Mouse (Mus musculus) liver, postnatal 0 days (tissue): Measurements from ENCODE around the gene Vezf1. TPM values are rescaled to one million over a fixed set of nuclear protein-coding genes. Genes with fewer than 3 reads are reported as not detected.

Experiments
- ATAC-seq: fragments of 200-750 bp; cut with Nextera tagmentation; 2 replicates; pipeline ENCODE4 v1.8.0; 2017; ENCODE audit warnings: mild to moderate bottlenecking, moderate library complexity
- DNase-seq: peaks from one replicate; pipeline ENCODE4 v3.0.0-alpha.2; 2016
- H3K27ac ChIP-seq: fragments of 300-500 bp; sonication (generic); 2 replicates; pipeline ENCODE4 v1.5.1; 2014; ENCODE audit warnings: antibody characterized with exemption, moderate library complexity, mild to moderate bottlenecking, low read depth
- H3K27me3 ChIP-seq: fragments of 300-500 bp; sonication (generic); 2 replicates; pipeline ENCODE4 v1.6.1; 2014; ENCODE audit warnings: low read length, control low read depth, mixed read lengths; ENCODE audit not compliant: insufficient read depth
- H3K36me3 ChIP-seq: fragments of 300-500 bp; sonication (generic); replicated peaks from 2 replicates; pipeline ENCODE4 v1.6.1; 2014; ENCODE audit warnings: mild to moderate bottlenecking, control low read depth, low read length, moderate library complexity, mixed read lengths; ENCODE audit not compliant: insufficient read depth
- H3K4me1 ChIP-seq: fragments of 300-500 bp; sonication (generic); 2 replicates; pipeline ENCODE4 v1.6.1; 2014; ENCODE audit warnings: antibody characterized with exemption, mild to moderate bottlenecking, control low read depth; ENCODE audit not compliant: insufficient read depth
- H3K4me2 ChIP-seq: fragments of 300-500 bp; sonication (generic); 2 replicates; pipeline ENCODE4 v1.6.1; 2014; ENCODE audit warnings: low read depth, mild to moderate bottlenecking, low read length, moderate library complexity, mixed read lengths
- H3K4me3 ChIP-seq: fragments of 300-500 bp; sonication (generic); 2 replicates; pipeline ENCODE4 v1.5.1; 2014; ENCODE audit warnings: low read depth, low read length
- H3K9ac ChIP-seq: fragments of 300-500 bp; sonication (generic); replicated peaks from 2 replicates; pipeline ENCODE4 v1.6.1; 2014; ENCODE audit warnings: mild to moderate bottlenecking, moderate library complexity
- H3K9me3 ChIP-seq: fragments of 300-500 bp; sonication (generic); 2 replicates; pipeline ENCODE4 v1.6.1; 2016; ENCODE audit warnings: mild to moderate bottlenecking, control low read depth, low read length, mixed read lengths
- CTCF ChIP-seq: sonication (generic); IDR thresholded peaks from 2 replicates; pipeline ENCODE4 v1.5.1; 2016; ENCODE audit warnings: antibody characterized with exemption, low read depth
- EP300 ChIP-seq: IDR thresholded peaks from 2 replicates; pipeline ENCODE4 v1.6.1; 2016; ENCODE audit warnings: antibody characterized with exemption, low read depth, mild to moderate bottlenecking
- WGBS: fragments of 180-500 bp; shearing (Covaris S2); extraction: QIAGEN DNeasy Blood & Tissue Kit; methylation state at CpG from one replicate; pipeline ENCODE4 v1.1.7; 2014; ENCODE audit not compliant: insufficient replicate concordance; 5-methylcytosine and 5-hydroxymethylcytosine counted together
- polyA plus RNA-seq: library from polyadenylated mRNA; unstranded; fragments of >200 nt; fragmentation: Nextera tagmentation; extraction: Ambion mirVana; gene quantifications from 2 replicates; pipeline ENCODE4 v1.2.1, GENCODE M21; 2015

The Vezf1 gene
- polyA plus RNA-seq, 1 experiment from 2014 or later: 6.3 TPM

DNA sequence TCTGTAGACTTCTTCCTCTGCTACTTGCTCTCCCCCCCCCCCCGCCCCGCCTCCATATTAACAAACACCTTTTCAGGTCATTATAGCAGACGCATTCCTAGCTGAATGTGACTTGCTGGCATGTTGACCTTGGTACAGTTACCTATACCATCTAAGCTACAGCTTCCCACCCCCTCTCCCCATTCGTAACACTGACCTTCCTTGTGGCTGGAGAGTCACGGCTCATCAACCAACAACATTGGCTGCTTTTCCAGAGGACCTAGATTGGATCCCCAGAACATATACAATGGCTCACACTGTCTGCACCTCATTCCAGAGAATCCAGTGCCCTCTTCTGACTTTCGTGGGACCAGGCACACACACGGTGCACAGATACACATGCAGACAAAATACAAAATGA, 57.4 kb downstream of the Vezf1 start:
- no peaks in the 10 kb centered on the region for H3K4me1 ChIP-seq
- no peaks in the 10 kb centered on the region for H3K9me3 ChIP-seq
- 70% methylated on average over 7 of the region's 7 CpGs for WGBS
- H3K27me3 ChIP-seq: no peaks in the 10 kb centered on the region
- DNase-seq (no peak), ATAC-seq (no peak)
- H3K27ac ChIP-seq: no peak overlapping the region
- no peak for TF ChIP-seq EP300
- TF ChIP-seq CTCF: no peak
- H3K4me2 ChIP-seq: no peak overlapping the region
- no peaks in the 10 kb centered on the region for H3K36me3 ChIP-seq
- no peak overlapping the region for H3K4me3 ChIP-seq
- no peak overlapping the region for H3K9ac ChIP-seq

DNA sequence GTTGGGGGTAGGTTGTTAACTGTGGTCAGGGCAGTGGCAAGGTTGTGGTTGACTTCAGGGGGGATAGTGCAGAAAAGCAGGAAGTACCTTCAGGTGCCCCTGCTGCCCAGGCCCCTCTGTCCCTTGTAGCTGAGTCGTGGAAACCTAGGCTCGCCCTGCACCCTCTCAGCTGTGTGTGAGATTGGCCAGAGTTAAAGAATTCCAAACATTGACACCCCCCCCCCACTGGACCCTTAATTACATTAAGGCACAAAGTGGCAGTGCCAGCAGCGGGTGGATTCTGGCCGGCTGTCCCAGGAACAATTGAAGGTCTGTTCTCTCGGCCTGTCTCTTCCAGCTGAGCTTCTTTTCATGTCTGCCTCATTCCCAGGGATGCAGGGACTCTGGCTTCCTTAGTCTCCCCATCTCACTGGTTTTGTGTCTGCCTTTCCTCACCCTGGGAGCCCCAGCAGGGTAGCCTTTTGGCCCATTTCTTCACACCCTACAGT, 58.3 kb downstream of the Vezf1 start:
- no peak overlapping the region for H3K9ac ChIP-seq
- no peaks in the 10 kb centered on the region for H3K9me3 ChIP-seq
- no peak overlapping the region for H3K4me2 ChIP-seq
- no peaks in the 10 kb centered on the region for H3K27me3 ChIP-seq
- DNase-seq (no peak), ATAC-seq (no peak)
- TF ChIP-seq EP300 (no peak), CTCF (no peak)
- no peaks in the 10 kb centered on the region for H3K4me1 ChIP-seq
- H3K27ac ChIP-seq: no peak overlapping the region
- 55% methylated on average over 5 of the region's 5 CpGs for WGBS
- H3K36me3 ChIP-seq: no peaks in the 10 kb centered on the region
- no peak overlapping the region for H3K4me3 ChIP-seq

DNA sequence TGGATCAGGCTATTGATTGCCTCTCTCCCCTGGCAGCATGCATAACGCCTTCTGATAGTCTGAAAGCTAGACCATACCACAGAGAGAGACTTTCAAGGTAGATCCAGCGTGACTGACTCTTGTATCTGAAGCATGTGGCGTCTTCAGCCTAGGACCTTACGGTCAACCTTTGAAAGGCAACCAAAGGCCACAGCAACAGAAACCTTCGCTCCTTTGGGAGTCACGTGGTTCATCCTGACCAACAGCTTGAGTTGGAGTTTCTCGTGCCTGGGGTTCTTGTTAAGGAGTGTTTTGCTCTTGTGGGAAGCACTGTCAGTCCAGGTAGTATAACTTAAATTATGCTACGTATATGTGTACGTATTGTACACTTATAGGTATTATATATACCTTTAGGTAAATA, 60.4 kb downstream of the Vezf1 start:
- H3K4me1 ChIP-seq: peaks cover 9% of the 10 kb centered on the region; the same call in 1 of the 2 replicates
- DNase-seq: no peak
- H3K27ac ChIP-seq: no peak overlapping the region
- no peaks in the 10 kb centered on the region for H3K36me3 ChIP-seq
- no peak overlapping the region for H3K4me2 ChIP-seq
- no peaks in the 10 kb centered on the region for H3K9me3 ChIP-seq
- no peaks in the 10 kb centered on the region for H3K27me3 ChIP-seq
- TF ChIP-seq CTCF: no peak
- TF ChIP-seq EP300: no peak
- H3K9ac ChIP-seq: no peak overlapping the region
- ATAC-seq: no peak
- WGBS: 75% methylated on average over 9 of the region's 9 CpGs
- H3K4me3 ChIP-seq: no peak overlapping the region

DNA sequence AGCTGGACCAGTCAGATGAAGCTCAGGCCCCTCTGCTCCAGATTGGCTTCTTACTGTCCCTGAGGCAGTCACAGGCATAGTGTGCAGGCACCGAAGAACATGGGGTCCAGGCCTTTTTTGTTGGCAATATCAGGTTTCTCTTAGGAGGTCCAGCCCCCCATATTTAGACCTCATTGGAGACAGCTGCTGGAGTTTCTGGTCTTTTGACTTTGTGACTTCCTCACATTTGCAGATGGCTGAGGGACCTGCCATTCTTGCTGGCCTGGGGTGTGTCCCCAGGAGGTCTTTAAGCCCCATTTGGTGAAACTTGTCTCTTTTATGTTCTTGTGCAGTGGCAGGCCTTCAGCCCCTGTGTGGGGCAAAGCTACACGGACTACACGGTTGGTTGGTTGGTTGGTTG, 61.2 kb downstream of the Vezf1 start:
- Histone ChIP-seq H3K9me3 (no peaks in the 10 kb centered on the region), H3K4me1 (peaks cover 9% of the 10 kb centered on the region; the same call in 1 of the 2 replicates), H3K9ac (no peak overlapping the region), H3K36me3 (no peaks in the 10 kb centered on the region), H3K4me2 (no peak overlapping the region), H3K4me3 (no peak overlapping the region), H3K27me3 (no peaks in the 10 kb centered on the region), H3K27ac (no peak overlapping the region)
- no peak for DNase-seq
- no peak for ATAC-seq
- 76% methylated on average over 3 of the region's 3 CpGs for WGBS
- TF ChIP-seq EP300 (no peak), CTCF (no peak)

DNA sequence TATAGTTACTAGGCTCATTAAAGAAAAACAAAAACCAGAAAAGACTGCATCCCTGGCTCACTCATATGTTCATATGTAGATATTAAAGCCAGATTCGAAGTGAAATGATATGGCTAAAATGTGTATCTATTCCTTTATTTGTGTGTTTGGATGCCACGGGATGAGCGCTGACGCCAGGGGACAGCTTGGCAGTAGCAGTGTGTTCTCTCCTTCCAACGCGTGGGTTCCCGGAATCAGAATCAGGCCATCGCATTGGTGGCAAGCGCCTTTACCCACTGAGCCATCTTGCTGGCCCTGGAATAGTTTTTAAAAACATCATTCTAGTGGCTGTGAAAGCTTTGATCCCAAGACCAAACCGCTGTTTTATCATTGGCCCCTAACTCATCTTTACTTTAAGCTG, 61.9 kb downstream of the Vezf1 start:
- Histone ChIP-seq H3K27me3 (no peaks in the 10 kb centered on the region), H3K27ac (no peak overlapping the region), H3K4me2 (no peak overlapping the region), H3K9me3 (no peaks in the 10 kb centered on the region), H3K4me3 (no peak overlapping the region), H3K9ac (no peak overlapping the region), H3K4me1 (peaks cover 9% of the 10 kb centered on the region; the same call in 1 of the 2 replicates), H3K36me3 (no peaks in the 10 kb centered on the region)
- ATAC-seq: no peak
- no peak for TF ChIP-seq EP300
- TF ChIP-seq CTCF: no peak
- no peak for DNase-seq
- 90% methylated on average over 10 of the region's 10 CpGs for WGBS

DNA sequence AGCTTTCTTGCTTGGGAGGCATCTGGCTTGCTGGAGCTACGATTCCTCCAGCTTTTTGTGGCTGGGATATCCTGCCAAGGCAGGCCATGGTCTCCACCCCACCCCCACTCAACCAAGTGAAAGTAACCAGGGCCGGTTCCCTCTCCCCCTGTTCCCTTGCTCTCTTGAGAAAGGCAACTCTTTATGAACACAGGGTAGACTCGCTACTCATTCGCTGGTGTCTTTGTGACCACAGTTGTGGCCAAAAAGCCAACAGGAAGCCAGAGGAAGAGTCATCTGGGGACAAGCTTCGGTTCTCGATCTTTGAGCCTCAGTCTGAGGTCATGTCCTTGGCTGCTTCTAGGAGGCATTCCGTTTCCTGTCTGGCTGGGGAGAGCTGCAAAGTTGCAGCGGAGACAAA, 63.8 kb downstream of the Vezf1 start:
- no peak overlapping the region for H3K4me3 ChIP-seq
- H3K4me2 ChIP-seq: peak overlapping the region; percentile 47
- no peaks in the 10 kb centered on the region for H3K36me3 ChIP-seq
- no peaks in the 10 kb centered on the region for H3K27me3 ChIP-seq
- H3K27ac ChIP-seq: no peak overlapping the region
- peak; percentile 35 for DNase-seq
- ATAC-seq: peak; percentile 35; the same call in 1 of the 2 replicates
- no peaks in the 10 kb centered on the region for H3K9me3 ChIP-seq
- H3K4me1 ChIP-seq: peaks cover 9% of the 10 kb centered on the region; the same call in 1 of the 2 replicates
- TF ChIP-seq EP300 (peak; percentile 22), CTCF (no peak)
- H3K9ac ChIP-seq: no peak overlapping the region
- WGBS: 17% methylated on average over 8 of the region's 8 CpGs

Other genes starting within 250 kb of the Vezf1 start
- gene Lpo, start 240.0 kb upstream of the Vezf1 start, polyA plus RNA-seq: not detected in 2 replicates
- gene Mks1, start 215.1 kb upstream of the Vezf1 start, polyA plus RNA-seq: 1.4 and 2.1 TPM in 2 replicates
- 0.52 and 0.65 TPM in 2 replicates for gene Epx, start 192.7 kb upstream of the Vezf1 start, polyA plus RNA-seq
- gene Olfr462, start 176.0 kb upstream of the Vezf1 start, polyA plus RNA-seq: not detected in 2 replicates
- gene Olfr463, start 170.9 kb upstream of the Vezf1 start, polyA plus RNA-seq: not detected in 2 replicates
- not detected in 2 replicates for gene Olfr464, start 147.3 kb upstream of the Vezf1 start, polyA plus RNA-seq
- 10.5 and 11.0 TPM in 2 replicates for gene Dynll2, start 80.7 kb upstream of the Vezf1 start, polyA plus RNA-seq
- 54.8 and 58.6 TPM in 2 replicates for gene Srsf1, start 20.9 kb upstream of the Vezf1 start, polyA plus RNA-seq
- gene Cuedc1, start 29.8 kb downstream of the Vezf1 start, polyA plus RNA-seq: 1.2 and 1.6 TPM in 2 replicates
- gene Mrps23, start 136.1 kb downstream of the Vezf1 start, polyA plus RNA-seq: 28.7 and 29.3 TPM in 2 replicates
- gene Ccdc182, start 225.8 kb downstream of the Vezf1 start, polyA plus RNA-seq: not detected in 2 replicates